Mouse (Mus musculus): ENCODE measurements at regions not wholly inside any gene's neighbourhood (a gene's known extent, or its start where the extent isn't known, plus 50 kb on each side); places are given as distances from the start of the nearest gene placed in this dataset.
A peak's percentile ranks its signal among the peaks of the same experiment; 100 is the strongest.

GRCm38 (mm10) chr2:21908813-21909480 lies 318.4 kb upstream of the Myo3a start:
- DNase-seq (ENCODE audit: low spot score), result no peak

- DNase-seq (ENCODE audit: low spot score), result peak; percentile 88
Observed at GRCm38 (mm10) chr2:21909481-21909966, 317.8 kb upstream of the Myo3a start.

DNA sequence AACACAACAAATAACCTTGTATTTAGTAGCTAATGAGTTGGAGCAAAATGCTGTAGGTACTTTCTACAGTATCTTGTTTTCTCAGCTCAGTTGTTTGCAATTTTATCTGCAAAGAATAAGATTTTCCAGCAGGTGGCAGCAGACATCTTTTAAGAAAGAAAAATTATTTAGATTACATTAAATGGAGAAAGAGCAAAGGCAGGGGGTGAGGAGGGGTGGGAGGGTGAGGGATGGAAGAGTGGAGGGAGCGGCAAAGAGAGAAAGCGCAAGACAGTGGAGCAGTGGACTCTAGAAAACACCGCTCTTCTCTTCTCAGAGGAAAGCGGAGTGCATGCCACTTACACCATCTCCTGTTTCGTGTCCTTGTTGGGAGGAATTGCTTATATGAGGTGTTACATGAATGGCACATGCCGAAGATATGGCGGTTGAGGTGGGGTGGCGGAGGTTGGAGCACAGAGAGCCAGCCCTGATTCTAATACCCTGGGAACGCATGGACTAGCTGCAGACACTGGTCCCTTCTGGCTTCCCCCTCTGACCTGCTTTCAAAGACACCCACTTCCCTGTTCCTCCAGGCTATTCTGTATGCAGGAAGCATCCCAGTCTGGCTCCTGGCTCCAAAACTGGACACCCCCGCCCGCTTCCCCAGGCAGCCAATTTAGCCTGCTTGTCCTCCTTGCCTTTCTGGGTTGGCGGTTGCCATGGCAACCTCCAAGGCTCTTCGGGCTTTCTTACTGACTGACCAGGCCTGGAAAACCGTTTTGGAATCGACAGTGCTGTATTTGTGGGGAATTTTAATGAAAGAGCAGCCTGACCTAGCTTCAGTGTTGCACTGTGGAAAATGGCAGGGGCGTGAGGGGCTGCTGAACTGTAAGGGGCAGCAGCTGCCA lies 309.3 kb upstream of the Myo3a start:
- peak; percentile 85 for DNase-seq (ENCODE audit: low spot score)

DNA sequence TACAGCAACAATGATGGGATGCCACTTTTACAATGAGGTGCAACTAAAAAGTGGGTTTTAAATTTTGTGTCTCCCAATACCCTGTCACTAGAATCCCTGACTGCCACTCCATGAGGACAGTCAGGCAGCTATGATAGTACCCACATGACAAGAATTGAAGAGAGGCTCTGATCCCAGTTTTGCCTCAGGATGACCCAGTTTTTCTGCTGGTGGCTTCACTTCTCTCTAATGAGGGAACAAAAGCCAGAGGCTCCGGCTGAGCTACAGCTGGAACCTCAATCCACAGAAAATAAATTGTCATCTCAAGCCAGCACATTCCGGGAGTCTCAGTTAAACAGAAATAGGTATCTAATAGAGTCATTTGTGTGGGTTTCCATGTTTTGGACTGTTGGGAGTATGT lies 308.2 kb upstream of the Myo3a start:
- DNase-seq (ENCODE audit: low spot score), result peak; percentile 78

DNA sequence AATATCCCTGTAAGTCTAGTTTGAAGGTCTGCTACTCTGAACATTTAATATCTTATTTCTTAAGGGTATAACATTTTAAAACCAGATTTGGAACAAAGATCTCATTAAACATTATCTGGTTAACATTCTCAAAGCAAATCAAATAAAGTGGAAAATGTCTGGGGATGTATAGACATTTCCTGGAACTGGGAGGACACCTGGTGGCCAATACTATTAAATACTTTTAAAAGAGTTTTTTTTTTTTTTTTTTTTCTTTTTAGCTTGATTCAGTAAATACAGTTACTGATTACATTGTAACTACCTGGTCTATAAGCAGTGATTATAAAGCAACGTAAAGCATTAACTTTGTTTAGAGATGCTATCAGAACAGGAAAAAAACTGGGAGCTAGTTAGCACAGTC lies 299.6 kb upstream of the Myo3a start:
- DNase-seq (ENCODE audit: low spot score), result peak; percentile 76

- DNase-seq (ENCODE audit: low spot score), result no peak
Observed at GRCm38 (mm10) chr2:21939993-21940392, 287.3 kb upstream of the Myo3a start.

DNA sequence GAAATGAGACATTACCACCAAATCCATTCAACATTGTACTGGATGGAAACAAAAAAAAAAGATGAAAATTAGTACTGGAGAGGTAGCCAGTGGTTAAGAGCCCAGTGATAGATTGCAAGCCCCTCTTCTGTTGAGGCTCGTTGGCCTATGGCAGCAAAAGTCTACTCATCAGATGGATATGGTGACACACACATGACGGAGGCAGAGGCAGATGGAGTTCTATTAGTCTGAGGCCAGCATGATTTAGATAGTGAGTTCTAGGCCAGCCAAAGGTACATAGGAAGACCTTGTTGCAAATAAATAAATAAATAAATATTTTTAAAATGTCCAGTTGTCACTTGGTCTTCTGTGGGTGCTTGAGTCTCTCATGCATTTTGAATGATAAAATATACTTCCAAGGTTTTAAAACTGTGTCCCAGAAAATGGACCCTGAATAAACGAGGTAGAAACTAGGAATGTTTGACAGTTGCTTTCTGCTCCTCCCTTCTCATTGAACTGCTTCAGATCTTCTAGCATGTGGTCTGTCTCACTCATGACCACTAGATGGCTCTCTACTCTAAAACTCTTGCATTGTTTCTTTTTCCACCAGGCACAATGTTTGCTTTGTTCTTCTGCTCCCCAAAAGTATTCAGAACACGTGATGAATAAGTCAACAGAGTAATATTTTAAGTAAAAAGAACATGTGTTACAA lies 286.4 kb upstream of the Myo3a start:
- DNase-seq (ENCODE audit: low spot score), result peak; percentile 82

- no peak for DNase-seq (ENCODE audit: low spot score)
Observed at GRCm38 (mm10) chr2:21941488-21942000, 285.8 kb upstream of the Myo3a start.

DNA sequence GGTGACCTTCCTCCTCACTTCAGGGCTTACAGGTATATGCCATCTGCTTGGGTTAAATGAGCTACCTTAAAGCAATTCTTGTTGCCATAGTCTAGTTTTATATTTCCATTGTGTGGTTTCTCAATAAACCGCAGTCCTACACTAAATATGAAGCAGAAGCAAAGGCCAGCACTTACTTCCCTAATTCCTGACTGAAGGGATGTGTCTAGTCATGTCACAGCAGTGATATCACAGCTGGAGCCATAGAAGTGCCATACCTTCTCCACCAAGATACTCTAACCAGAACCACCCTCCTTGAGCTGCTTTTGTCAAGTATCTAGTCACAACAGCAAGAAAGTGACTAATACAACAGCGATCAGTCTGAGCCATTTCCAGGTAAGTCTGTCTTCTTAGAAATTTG lies 283.6 kb upstream of the Myo3a start:
- no peak for DNase-seq (ENCODE audit: low spot score)

- DNase-seq (ENCODE audit: low spot score), result no peak
Observed at GRCm38 (mm10) chr2:21946484-21946883, 280.8 kb upstream of the Myo3a start.

- no peak for DNase-seq (ENCODE audit: low spot score)
Observed at GRCm38 (mm10) chr2:21951279-21951678, 276.0 kb upstream of the Myo3a start.

- no peak for DNase-seq (ENCODE audit: low spot score)
Observed at GRCm38 (mm10) chr2:21956112-21956963, 271.0 kb upstream of the Myo3a start.

DNA sequence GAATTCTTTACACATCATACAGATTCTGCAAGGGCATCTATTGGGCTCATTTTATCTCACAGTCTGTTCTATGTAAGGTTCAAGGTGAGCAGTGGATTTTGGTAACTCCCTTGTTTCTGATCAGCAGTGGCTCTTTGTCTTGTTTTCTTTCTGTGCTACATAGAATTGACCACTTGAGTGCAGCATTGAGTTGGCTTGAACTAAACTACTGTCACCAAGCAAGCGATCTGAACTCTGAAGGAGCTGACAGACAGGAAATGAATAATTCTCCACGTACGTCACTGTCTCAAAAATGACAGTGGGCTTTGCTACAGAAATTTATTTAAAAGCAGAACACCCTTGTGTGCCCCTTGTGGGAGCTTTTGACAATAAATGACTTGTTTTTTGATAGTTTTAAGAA lies 268.9 kb upstream of the Myo3a start:
- peak; percentile 88 for DNase-seq (ENCODE audit: low spot score)

GRCm38 (mm10) chr2:21958802-21959201 lies 268.5 kb upstream of the Myo3a start:
- no peak for DNase-seq (ENCODE audit: low spot score)

DNA sequence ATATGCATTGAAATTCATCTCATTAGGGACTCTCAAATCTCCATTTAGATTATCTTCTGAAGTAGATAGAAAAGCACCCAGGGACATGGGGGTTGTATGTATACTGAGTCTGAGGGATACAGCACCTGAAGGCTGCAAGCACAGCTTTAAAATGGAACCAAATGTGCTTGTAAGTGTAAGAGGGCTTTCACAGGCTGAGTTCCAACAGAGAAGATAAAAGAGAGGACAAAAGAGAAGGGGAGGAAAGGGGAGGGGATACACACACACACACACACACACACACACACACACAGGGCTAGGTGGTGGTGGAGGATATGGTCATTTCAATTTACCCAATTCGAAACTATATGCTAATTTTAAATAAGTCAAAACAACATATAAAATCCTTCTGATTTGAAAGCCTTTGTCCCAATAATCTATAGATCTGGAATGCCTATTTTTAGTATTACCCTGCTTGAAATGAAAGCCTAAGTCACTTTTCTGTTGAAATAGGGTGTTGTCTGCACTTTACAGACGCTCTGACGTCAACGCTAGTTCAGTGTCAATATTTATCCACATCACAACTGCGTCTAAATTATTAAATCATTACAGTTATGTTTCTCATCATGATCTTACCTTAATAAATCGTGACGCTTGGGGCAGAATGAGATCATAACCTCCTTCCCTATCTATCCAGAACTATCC lies 263.8 kb upstream of the Myo3a start:
- DNase-seq (ENCODE audit: low spot score), result no peak

DNA sequence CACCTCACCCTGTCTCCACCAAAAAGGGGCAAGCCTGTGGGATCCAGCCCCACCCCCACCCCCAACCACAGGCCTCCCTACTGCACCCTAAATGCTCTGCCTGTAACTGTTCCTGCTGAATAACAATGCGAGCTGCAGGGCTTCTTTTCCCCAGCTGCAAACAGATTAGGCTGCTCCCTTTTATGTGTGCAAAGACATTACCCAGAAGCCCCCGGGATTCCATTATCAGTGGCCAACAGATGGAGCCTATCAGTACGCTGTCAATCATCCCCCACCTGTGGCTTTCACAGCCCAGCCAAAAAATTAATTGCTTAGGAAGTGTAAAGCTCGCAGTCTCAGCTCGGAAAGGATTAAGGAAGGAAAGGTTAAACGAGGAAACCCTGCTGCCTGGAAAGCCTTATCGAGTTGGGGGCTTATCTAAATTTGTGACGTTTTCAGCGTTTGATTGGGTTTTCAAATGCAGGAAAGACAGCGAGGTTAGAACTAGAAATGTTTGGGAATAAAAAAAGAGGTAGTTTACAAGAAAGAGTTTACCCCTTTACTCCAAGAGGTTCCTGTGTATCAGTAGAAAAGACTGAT lies 263.2 kb upstream of the Myo3a start:
- peak; percentile 80 for DNase-seq (ENCODE audit: low spot score)

DNA sequence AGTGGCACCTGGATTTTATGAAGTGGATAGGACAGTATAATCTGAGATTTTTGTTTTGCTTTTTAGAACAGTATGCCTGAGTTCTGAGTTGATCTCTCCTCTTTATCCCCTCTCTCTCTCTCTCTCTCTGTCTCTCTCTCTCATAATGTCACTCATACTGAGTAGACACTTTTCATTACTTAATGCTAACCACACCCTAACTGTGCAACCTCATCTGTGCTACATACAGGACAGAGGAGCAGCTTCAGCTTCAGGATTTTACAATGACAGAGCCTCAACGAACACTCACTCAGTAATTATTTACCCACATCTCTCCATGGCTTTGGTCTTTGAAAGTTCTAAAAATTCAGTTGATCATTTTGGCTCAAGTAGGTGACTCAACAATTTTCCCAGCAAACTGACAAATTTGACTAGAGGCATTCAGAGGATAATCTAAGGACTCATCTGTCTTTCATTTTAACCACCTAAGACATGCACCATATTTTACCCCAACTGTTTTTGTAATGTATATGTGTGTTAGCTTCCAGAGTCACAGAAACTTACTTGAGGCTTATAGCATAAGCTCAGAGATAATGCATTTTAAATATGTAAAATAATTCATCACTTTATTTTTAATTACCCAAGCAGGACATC lies 256.4 kb upstream of the Myo3a start:
- DNase-seq (ENCODE audit: low spot score), result no peak

DNA sequence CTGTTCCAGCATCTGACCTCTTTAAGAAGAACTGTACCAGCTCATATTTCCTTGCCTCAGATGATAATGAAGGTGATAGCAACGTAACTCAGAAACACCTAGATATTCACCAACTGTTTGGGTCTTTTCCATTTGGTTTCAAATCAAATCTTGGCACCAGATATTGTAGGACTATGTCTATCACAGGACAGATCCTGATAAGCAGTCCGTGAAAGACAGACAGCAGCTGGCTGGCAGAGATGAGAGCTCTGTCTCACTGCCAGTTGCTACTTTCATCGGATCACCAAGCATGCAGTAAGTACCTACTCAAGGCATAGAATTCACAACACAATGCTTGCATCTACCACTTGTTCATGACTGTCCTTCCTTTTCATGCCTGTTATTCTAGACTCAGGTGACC lies 252.7 kb upstream of the Myo3a start:
- DNase-seq (ENCODE audit: low spot score), result no peak

- DNase-seq (ENCODE audit: low spot score), result no peak
Observed at GRCm38 (mm10) chr2:21975547-21975946, 251.8 kb upstream of the Myo3a start.

DNA sequence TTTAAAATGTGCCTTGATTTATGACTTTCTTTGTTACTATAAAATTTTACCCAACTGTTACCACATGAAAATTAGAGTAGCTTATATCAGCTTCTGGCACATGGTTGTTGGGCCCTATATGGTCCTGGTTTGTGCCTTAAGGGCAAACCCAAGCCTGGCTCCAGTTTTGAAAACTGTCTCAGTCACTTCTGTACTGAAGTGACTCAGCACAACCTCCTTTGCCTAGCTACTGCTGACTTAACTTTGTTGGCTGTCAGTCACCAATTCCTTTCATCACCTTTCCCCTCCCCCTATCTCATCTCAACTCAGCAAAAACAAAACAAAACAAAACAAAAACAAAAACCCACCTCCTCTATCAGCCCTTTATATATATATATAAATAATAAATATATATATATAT lies 251.0 kb upstream of the Myo3a start:
- no peak for DNase-seq (ENCODE audit: low spot score)

All from retina, embryonic 14.5 days (tissue).